Comparison of ENCODE assay signal across 8 mouse cellular contexts in the genomic region with DNA sequence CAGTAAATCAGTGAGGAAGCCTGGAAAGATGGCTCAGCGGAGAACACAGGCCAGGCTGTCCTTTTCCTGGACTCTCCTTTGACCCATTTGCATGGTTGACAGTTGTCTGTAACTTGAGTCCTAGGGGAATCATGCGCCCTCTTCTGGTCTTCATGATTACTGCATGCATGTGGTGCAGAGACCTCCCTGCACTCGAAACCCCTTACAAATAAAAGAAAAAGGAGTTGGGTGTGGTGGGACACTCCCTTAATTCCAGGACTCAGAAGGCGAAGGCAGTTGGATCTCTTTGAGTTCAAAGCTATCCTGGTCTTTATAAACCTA. TPM values are rescaled to one million over a fixed set of nuclear protein-coding genes. Genes with fewer than 3 reads are reported as not detected.
DNase-seq lines count a peak whose midpoint lies in the region; ATAC-seq and TF ChIP-seq lines count a peak whose summit lies in the region.

No protein-coding gene starts in this region.

- H3K79me2 ChIP-seq in myocyte (ENCODE audit: control insufficient read depth, insufficient read depth), result peaks cover 28% of the 10 kb centered on the region

- H3K27me3 ChIP-seq in heart, embryonic 13.5 days (replicated peaks), result no peaks in the 10 kb centered on the region
- H3K27me3 ChIP-seq in kidney, postnatal 0 days (ENCODE audit: insufficient read depth, low read length), result no peaks in the 10 kb centered on the region
- no peaks in the 10 kb centered on the region for H3K27me3 ChIP-seq in liver, embryonic 11.5 days (replicated peaks; ENCODE audit: control insufficient read depth, insufficient read depth, low read length)
- no peaks in the 10 kb centered on the region for H3K27me3 ChIP-seq in myocyte (ENCODE audit: control insufficient read depth, insufficient read depth, insufficient read length)

- peak overlapping the region; percentile 84 for H3K27ac ChIP-seq in brown adipose tissue, adult 24 weeks (replicated peaks; ENCODE audit: low read depth, low read length)
- peak overlapping the region; percentile 70 for H3K27ac ChIP-seq in heart, embryonic 13.5 days (replicated peaks)
- H3K27ac ChIP-seq in kidney, postnatal 0 days, result peak overlapping the region; percentile 73
- peak overlapping the region; percentile 82 for H3K27ac ChIP-seq in liver, embryonic 11.5 days (ENCODE audit: low read depth, low read length)

- peak; percentile 78 to 87 for DNase-seq in CD8-positive naive resting alpha-beta T cell, adult 2 months (ENCODE audit: low read depth in 2 of 2, low spot score in 2 of 2)
- peak; percentile 91 for DNase-seq in kidney, postnatal 0 days (ENCODE audit: low spot score)
- peak; percentile 80 for DNase-seq in liver, embryonic 11.5 days (ENCODE audit: low spot score)
- DNase-seq in spleen, postnatal 4 days (ENCODE audit: low spot score in 2 of 2), result peak; percentile 83 to 92

- TF ChIP-seq CTCF in kidney, postnatal 0 days (IDR thresholded peaks at IDR 0.05; ENCODE audit: low read depth), result peak; percentile 89

- peaks cover 26% of the 10 kb centered on the region for H3K36me3 ChIP-seq in heart, embryonic 13.5 days
- H3K36me3 ChIP-seq in kidney, postnatal 0 days (ENCODE audit: insufficient read depth, low read length), result peaks cover 14% of the 10 kb centered on the region
- H3K36me3 ChIP-seq in liver, embryonic 11.5 days (ENCODE audit: control insufficient read depth, insufficient read depth, low read length), result peaks cover 21% of the 10 kb centered on the region
- H3K36me3 ChIP-seq in myocyte (ENCODE audit: control insufficient read depth, insufficient read depth), result peaks cover 25% of the 10 kb centered on the region

- peak overlapping the region; percentile 91 for H3ac ChIP-seq in myocyte (ENCODE audit: control insufficient read depth, insufficient read length)

- peak; percentile 48 for TF ChIP-seq POLR2A in myocyte (IDR thresholded peaks at IDR 0.05; ENCODE audit: insufficient read length, low read depth)

- H3K4me3 ChIP-seq in brown adipose tissue, adult 24 weeks (ENCODE audit: insufficient read depth, low read depth, low read length), result peak overlapping the region; percentile 65
- H3K4me3 ChIP-seq in heart, embryonic 13.5 days, result peak overlapping the region; percentile 82
- H3K4me3 ChIP-seq in kidney, postnatal 0 days (replicated peaks; ENCODE audit: low read depth, low read length), result peak overlapping the region; percentile 82
- H3K4me3 ChIP-seq in liver, embryonic 11.5 days (ENCODE audit: low read depth, low read length), result peak overlapping the region; percentile 80
- H3K4me3 ChIP-seq in myocyte, result peak overlapping the region; percentile 68

- WGBS in heart, embryonic 13.5 days, result 2% methylated on average over 4 of the region's 4 CpGs
- WGBS in kidney, postnatal 0 days, result 0% methylated on average over 4 of the region's 4 CpGs
- 4% methylated on average over 4 of the region's 4 CpGs for WGBS in liver, embryonic 11.5 days

- H3K4me1 ChIP-seq in brown adipose tissue, adult 24 weeks (ENCODE audit: control insufficient read depth, insufficient read depth, insufficient read length, low read length), result peaks cover 3% of the 10 kb centered on the region; the same call in 1 of the 2 replicates
- peaks cover 19% of the 10 kb centered on the region for H3K4me1 ChIP-seq in heart, embryonic 13.5 days
- H3K4me1 ChIP-seq in kidney, postnatal 0 days (replicated peaks; ENCODE audit: insufficient read depth, low read length), result peaks cover 6% of the 10 kb centered on the region; the same call in 1 of the 2 replicates
- peaks cover 18% of the 10 kb centered on the region for H3K4me1 ChIP-seq in liver, embryonic 11.5 days (replicated peaks; ENCODE audit: control insufficient read depth, insufficient read depth, low read length)

- peak overlapping the region; percentile 92 for H3K9ac ChIP-seq in heart, embryonic 13.5 days
- H3K9ac ChIP-seq in kidney, postnatal 0 days (ENCODE audit: low read depth, low read length), result no peak overlapping the region
- peak overlapping the region; percentile 90 for H3K9ac ChIP-seq in liver, embryonic 11.5 days (ENCODE audit: low read depth, low read length)

- H3K9me3 ChIP-seq in heart, embryonic 13.5 days, result no peaks in the 10 kb centered on the region
- H3K9me3 ChIP-seq in kidney, postnatal 0 days (replicated peaks; ENCODE audit: low read length), result no peaks in the 10 kb centered on the region
- H3K9me3 ChIP-seq in liver, embryonic 11.5 days (ENCODE audit: control insufficient read depth, low read length), result no peaks in the 10 kb centered on the region

- peak; percentile 79 for ATAC-seq in erythroid progenitor cell, adult 5-6 weeks (replicated peaks; ENCODE audit: low FRiP score, poor library complexity, severe bottlenecking)
- no peak for ATAC-seq in heart, embryonic 13.5 days (ENCODE audit: extremely low read depth, insufficient number of reproducible peaks, low FRiP score, low TSS enrichment)
- ATAC-seq in kidney, postnatal 0 days (replicated peaks; ENCODE audit: low FRiP score, low read depth), result peak; percentile 45
- ATAC-seq in liver, embryonic 11.5 days (replicated peaks; ENCODE audit: low FRiP score), result peak; percentile 66

- H3K4me2 ChIP-seq in heart, embryonic 13.5 days, result peak overlapping the region; percentile 93
- H3K4me2 ChIP-seq in kidney, postnatal 0 days (ENCODE audit: low read length), result peak overlapping the region; percentile 58
- H3K4me2 ChIP-seq in liver, embryonic 11.5 days, result peak overlapping the region; percentile 66
- peak overlapping the region; percentile 78 for H3K4me2 ChIP-seq in myocyte (ENCODE audit: low read depth)

TF ChIP-seq in myocyte, 11 proteins besides CTCF, POLR2A, EP300 and RAD21:
- TF ChIP-seq E2F4 (IDR thresholded peaks at IDR 0.05; ENCODE audit: insufficient read depth), result no peak
- peak; percentile 53 for TF ChIP-seq MAX (IDR thresholded peaks at IDR 0.05; ENCODE audit: low read depth)
- no peak for TF ChIP-seq SRF (IDR thresholded peaks at IDR 0.05; ENCODE audit: control insufficient read depth, insufficient read length, low read depth)
- TF ChIP-seq MYOG (IDR thresholded peaks at IDR 0.05; ENCODE audit: control insufficient read depth in 1 of 3, insufficient read depth in 1 of 3, insufficient read length in 2 of 3, low read depth in 2 of 3), result peak in 1 of 3 experiments; percentile 13
- TF ChIP-seq POLR2AphosphoS2 (IDR thresholded peaks at IDR 0.05; ENCODE audit: insufficient read length, low read depth), result peak; percentile 71

RNA-seq across cellular contexts. Expression of a gene that starts 0.7 kb away (rescaled TPM):
- polyA plus RNA-seq in brown adipose tissue, adult 24 weeks (2012; ENCODE audit: insufficient read depth, insufficient read length, missing spikeins), result 51.3 and 67.4 TPM in 2 replicates
- total RNA-seq in erythroid progenitor cell, adult 5-6 weeks (2015; ENCODE audit: low replicate concordance), result 68.5 and 80.9 TPM in 2 replicates
- 86.0 and 98.9 TPM in 2 replicates for total RNA-seq in erythroid progenitor cell, adult 5-6 weeks (2017; ENCODE audit: low replicate concordance)
- 84.0 and 86.4 TPM in 2 replicates for polyA plus RNA-seq in heart, embryonic 13.5 days (2015; fragmentation: Nextera tagmentation; extraction: Ambion mirVana)
- 99.1 and 103 TPM in 2 replicates for polyA plus RNA-seq in kidney, postnatal 0 days (2015; fragmentation: Nextera tagmentation; extraction: Ambion mirVana)
- 249 and 257 TPM in 2 replicates for polyA plus RNA-seq in liver, embryonic 11.5 days (2014; fragmentation: Nextera tagmentation; extraction: Ambion mirVana)
- 280 TPM for polyA plus RNA-seq in myocyte (2012; fragmentation: generic; extraction: Trizol)

RNA-seq across cellular contexts. Expression of a gene that starts 9.4 kb away (rescaled TPM):
- polyA plus RNA-seq in brown adipose tissue, adult 24 weeks (2012; ENCODE audit: insufficient read depth, insufficient read length, missing spikeins), result 0.87 and 1.9 TPM in 2 replicates
- 18.0 and 18.9 TPM in 2 replicates for total RNA-seq in erythroid progenitor cell, adult 5-6 weeks (2015; ENCODE audit: low replicate concordance)
- total RNA-seq in erythroid progenitor cell, adult 5-6 weeks (2017; ENCODE audit: low replicate concordance), result 6.4 and 15.4 TPM in 2 replicates
- polyA plus RNA-seq in heart, embryonic 13.5 days (2015; fragmentation: Nextera tagmentation; extraction: Ambion mirVana), result 1.7 and 1.9 TPM in 2 replicates
- polyA plus RNA-seq in kidney, postnatal 0 days (2015; fragmentation: Nextera tagmentation; extraction: Ambion mirVana), result 3.7 and 3.8 TPM in 2 replicates
- polyA plus RNA-seq in liver, embryonic 11.5 days (2014; fragmentation: Nextera tagmentation; extraction: Ambion mirVana), result 22.0 and 24.4 TPM in 2 replicates
- 0.77 TPM for polyA plus RNA-seq in myocyte (2012; fragmentation: generic; extraction: Trizol)

RNA-seq across cellular contexts. Expression of a gene that starts 23.5 kb away (rescaled TPM):
- polyA plus RNA-seq in brown adipose tissue, adult 24 weeks (2012; ENCODE audit: insufficient read depth, insufficient read length, missing spikeins), result 15.9 and 18.4 TPM in 2 replicates
- total RNA-seq in erythroid progenitor cell, adult 5-6 weeks (2015; ENCODE audit: low replicate concordance), result 55.8 and 69.6 TPM in 2 replicates
- 10.7 and 15.0 TPM in 2 replicates for total RNA-seq in erythroid progenitor cell, adult 5-6 weeks (2017; ENCODE audit: low replicate concordance)
- 12.6 and 12.7 TPM in 2 replicates for polyA plus RNA-seq in heart, embryonic 13.5 days (2015; fragmentation: Nextera tagmentation; extraction: Ambion mirVana)
- 10.5 and 10.7 TPM in 2 replicates for polyA plus RNA-seq in kidney, postnatal 0 days (2015; fragmentation: Nextera tagmentation; extraction: Ambion mirVana)
- polyA plus RNA-seq in liver, embryonic 11.5 days (2014; fragmentation: Nextera tagmentation; extraction: Ambion mirVana), result 14.2 and 19.0 TPM in 2 replicates
- polyA plus RNA-seq in myocyte (2012; fragmentation: generic; extraction: Trizol), result 24.7 TPM

RNA-seq across cellular contexts. Expression of a gene that starts 29.5 kb away (rescaled TPM):
- 0.79 TPM in 1 of 2 replicates, not detected in the other for polyA plus RNA-seq in brown adipose tissue, adult 24 weeks (2012; ENCODE audit: insufficient read depth, insufficient read length, missing spikeins)
- not detected in 2 replicates for total RNA-seq in erythroid progenitor cell, adult 5-6 weeks (2015; ENCODE audit: low replicate concordance)
- not detected in 2 replicates for total RNA-seq in erythroid progenitor cell, adult 5-6 weeks (2017; ENCODE audit: low replicate concordance)
- polyA plus RNA-seq in heart, embryonic 13.5 days (2015; fragmentation: Nextera tagmentation; extraction: Ambion mirVana), result 0.93 and 1.4 TPM in 2 replicates
- polyA plus RNA-seq in kidney, postnatal 0 days (2015; fragmentation: Nextera tagmentation; extraction: Ambion mirVana), result 3.3 and 4.1 TPM in 2 replicates
- 2.1 and 2.2 TPM in 2 replicates for polyA plus RNA-seq in liver, embryonic 11.5 days (2014; fragmentation: Nextera tagmentation; extraction: Ambion mirVana)
- 1.00 TPM for polyA plus RNA-seq in myocyte (2012; fragmentation: generic; extraction: Trizol)

RNA-seq across cellular contexts. Expression of a gene that starts 41.9 kb away (rescaled TPM):
- polyA plus RNA-seq in brown adipose tissue, adult 24 weeks (2012; ENCODE audit: insufficient read depth, insufficient read length, missing spikeins), result not detected in 2 replicates
- not detected in 2 replicates for total RNA-seq in erythroid progenitor cell, adult 5-6 weeks (2015; ENCODE audit: low replicate concordance)
- total RNA-seq in erythroid progenitor cell, adult 5-6 weeks (2017; ENCODE audit: low replicate concordance), result not detected in 2 replicates
- 0.06 TPM in 1 of 2 replicates, not detected in the other for polyA plus RNA-seq in heart, embryonic 13.5 days (2015; fragmentation: Nextera tagmentation; extraction: Ambion mirVana)
- polyA plus RNA-seq in kidney, postnatal 0 days (2015; fragmentation: Nextera tagmentation; extraction: Ambion mirVana), result not detected in 2 replicates
- 0.04 and 0.09 TPM in 2 replicates for polyA plus RNA-seq in liver, embryonic 11.5 days (2014; fragmentation: Nextera tagmentation; extraction: Ambion mirVana)
- polyA plus RNA-seq in myocyte (2012; fragmentation: generic; extraction: Trizol), result 0.10 TPM
